8 mouse cellular contexts compared by ENCODE assay signal in genomic region chr1:120654950-120655396, GRCm38 (mm10). TPM values are rescaled to one million over a fixed set of nuclear protein-coding genes. Genes with fewer than 3 reads are reported as not detected.
DNase-seq lines count a peak whose midpoint lies in the region; ATAC-seq and TF ChIP-seq lines count a peak whose summit lies in the region.

No protein-coding gene starts in this region.

- H3K27me3 ChIP-seq in cerebellum, adult 2 months (ENCODE audit: control insufficient read depth, insufficient read depth, low read length) = no peaks in the 10 kb centered on the region
- no peaks in the 10 kb centered on the region for H3K27me3 ChIP-seq in lung, postnatal 0 days (replicated peaks; ENCODE audit: insufficient read depth, low read length)
- H3K27me3 ChIP-seq in thymus, adult 2 months (ENCODE audit: control insufficient read depth, insufficient read depth, low read length) = no peaks in the 10 kb centered on the region

- no peaks in the 10 kb centered on the region for H3K4me1 ChIP-seq in cerebellum, adult 2 months (ENCODE audit: control insufficient read depth, insufficient read depth, low read length)
- H3K4me1 ChIP-seq in lung, postnatal 0 days (ENCODE audit: insufficient read depth, low read depth, low read length) = no peaks in the 10 kb centered on the region
- no peaks in the 10 kb centered on the region for H3K4me1 ChIP-seq in thymus, adult 2 months (replicated peaks; ENCODE audit: control insufficient read depth, insufficient read depth, low read length)

- no peaks in the 10 kb centered on the region for H3K9me3 ChIP-seq in lung, postnatal 0 days (ENCODE audit: low read length)

- peak; percentile 5 to 9 for DNase-seq in cerebellum, adult 2 months
- no peak for DNase-seq in cerebellum, adult 9-11 months
- peak; percentile 22 for DNase-seq in Muller cell, postnatal 12 days (ENCODE audit: inconsistent ontology term)
- DNase-seq in kidney, adult 11 months = peak; percentile 76
- peak; percentile 19 to 25 for DNase-seq in left cerebral cortex, adult 2 months (ENCODE audit: extremely low spot score in 1 of 2, low spot score in 2 of 2)
- peak; percentile 12 for DNase-seq in telencephalon, adult 2 months (ENCODE audit: low read depth, low spot score)
- no peak for DNase-seq in lung, postnatal 0 days (ENCODE audit: low spot score)
- DNase-seq in thymus, adult 2 months = no peak

- no peaks in the 10 kb centered on the region for H3K36me3 ChIP-seq in lung, postnatal 0 days (ENCODE audit: insufficient read depth, low read length)
- H3K36me3 ChIP-seq in thymus, adult 2 months (ENCODE audit: control insufficient read depth, insufficient read depth, low read length) = no peaks in the 10 kb centered on the region

- intact Hi-C loops in left cerebral cortex, adult 2 months (cut with DNase I) = no loop called here

- H3K4me3 ChIP-seq in cerebellum, adult 2 months (replicated peaks; ENCODE audit: insufficient read depth, low read depth, low read length) = no peak overlapping the region
- H3K4me3 ChIP-seq in left cerebral cortex, adult 2 months = no peak overlapping the region
- H3K4me3 ChIP-seq in lung, postnatal 0 days (ENCODE audit: low read depth, low read length) = no peak overlapping the region
- no peak overlapping the region for H3K4me3 ChIP-seq in thymus, adult 2 months (ENCODE audit: control insufficient read depth, insufficient read depth, low read length)

- no peak for TF ChIP-seq CTCF in cerebellum, adult 2 months (IDR thresholded peaks at IDR 0.05; ENCODE audit: borderline replicate concordance, insufficient read depth, low read depth, low read length)
- no peak for TF ChIP-seq CTCF in left cerebral cortex, adult 2 months (IDR thresholded peaks at IDR 0.05)
- TF ChIP-seq CTCF in lung, postnatal 0 days (IDR thresholded peaks at IDR 0.05) = no peak
- TF ChIP-seq CTCF in thymus, adult 2 months (IDR thresholded peaks at IDR 0.05; ENCODE audit: borderline replicate concordance, control insufficient read depth, extremely low read depth, insufficient read depth, low read length, poor library complexity) = no peak

- no peak for ATAC-seq in lung, postnatal 0 days

- no peak overlapping the region for H3K4me2 ChIP-seq in lung, postnatal 0 days (replicated peaks; ENCODE audit: low read depth, low read length)

- 12% methylated on average over 7 of the region's 7 CpGs for WGBS in cerebellum, adult 2 months
- 47% methylated on average over 7 of the region's 7 CpGs for WGBS in lung, postnatal 0 days
- 91% methylated on average over 7 of the region's 7 CpGs for WGBS in thymus, adult 2 months

- TF ChIP-seq POLR2A in cerebellum, adult 2 months (IDR thresholded peaks at IDR 0.05; ENCODE audit: borderline replicate concordance, insufficient read depth, low read length) = no peak
- no peak for TF ChIP-seq POLR2A in thymus, adult 2 months (IDR thresholded peaks at IDR 0.05; ENCODE audit: control insufficient read depth, extremely low read depth, insufficient read depth, low read length, poor library complexity)

- TF ChIP-seq EP300 in lung, postnatal 0 days (IDR thresholded peaks at IDR 0.05) = no peak

- no peak overlapping the region for H3K9ac ChIP-seq in lung, postnatal 0 days (replicated peaks; ENCODE audit: low read depth)

- no peak overlapping the region for H3K27ac ChIP-seq in cerebellum, adult 2 months (ENCODE audit: insufficient read depth, low read length)
- H3K27ac ChIP-seq in left cerebral cortex, adult 2 months = no peak overlapping the region
- no peak overlapping the region for H3K27ac ChIP-seq in lung, postnatal 0 days (ENCODE audit: low read length)
- no peak overlapping the region for H3K27ac ChIP-seq in thymus, adult 2 months (ENCODE audit: control insufficient read depth, insufficient read depth, low read length)

RNA-seq across cellular contexts. Expression of gene En1, which starts 52.8 kb away (rescaled TPM):
- polyA plus RNA-seq in cerebellum, adult 2 months (2012; rRNA removed) = 2.4 and 4.5 TPM in 2 replicates
- not detected for total RNA-seq in left cerebral cortex, adult 2 months (2021)
- polyA plus RNA-seq in lung, postnatal 0 days (2015; fragmentation: Nextera tagmentation; extraction: Ambion mirVana) = not detected in 2 replicates
- 0.04 and 0.07 TPM in 2 replicates for polyA plus RNA-seq in thymus, adult 2 months (2012; rRNA removed)

Comparison
In these comparisons a context has a peak if more than half of its experiments do, and no peak if none do; other contexts are left out.
1. DNase-seq: peak in cerebellum, adult 2 months (2 of 2), Muller cell, postnatal 12 days (single experiment), kidney, adult 11 months (single experiment), left cerebral cortex, adult 2 months (2 of 2) and telencephalon, adult 2 months (single experiment); none in cerebellum, adult 9-11 months (single experiment), lung, postnatal 0 days (single experiment) and thymus, adult 2 months (single experiment).